Mouse (Mus musculus): ENCODE measurements around the gene Bdh2. TPM values are rescaled to one million over a fixed set of nuclear protein-coding genes. Genes with fewer than 3 reads are reported as not detected.

The Bdh2 gene
- polyA plus RNA-seq, 1 experiment from 2014 or later = 8.3 TPM

DNA sequence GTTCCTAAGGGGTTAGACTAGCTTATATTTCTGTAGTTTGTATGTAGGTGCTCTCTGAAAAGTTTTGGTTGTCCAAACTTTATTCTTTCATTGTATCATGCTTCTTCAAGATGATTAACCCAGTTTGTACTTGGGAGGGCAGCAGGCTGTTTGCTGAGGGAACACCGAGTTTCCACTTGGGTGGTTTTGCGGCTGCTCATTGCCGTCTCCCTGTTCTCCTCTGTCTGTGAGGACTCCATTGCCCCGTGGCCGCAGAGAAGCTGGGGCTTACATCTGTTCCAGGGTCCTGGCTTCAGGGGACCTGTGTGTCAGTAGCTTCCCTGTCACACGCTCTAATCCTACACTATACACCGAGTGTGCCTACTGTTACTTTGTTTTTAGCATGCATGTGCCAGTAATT, 20.8 kb upstream of the Bdh2 start:
- Histone ChIP-seq H3K9me3 (ENCODE audit: control insufficient read depth, low read length) (no peaks in the 10 kb centered on the region), H3K27ac (ENCODE audit: low read length) (no peak overlapping the region), H3K27me3 (ENCODE audit: control insufficient read depth, insufficient read depth, low read depth, low read length) (no peaks in the 10 kb centered on the region), H3K36me3 (ENCODE audit: control insufficient read depth, insufficient read depth, low read length) (peaks cover 59% of the 10 kb centered on the region), H3K4me2 (ENCODE audit: low read depth, low read length) (no peak overlapping the region), H3K4me1 (replicated peaks; ENCODE audit: control insufficient read depth, insufficient read depth, low read length) (no peaks in the 10 kb centered on the region), H3K9ac (ENCODE audit: low read length) (no peak overlapping the region), H3K4me3 (ENCODE audit: low read length) (no peak overlapping the region)
- no peak for ATAC-seq (ENCODE audit: low read depth)
- WGBS = 91% methylated on average over 7 of the region's 7 CpGs

GRCm38 (mm10) chr3:135268616-135269015, 12.4 kb upstream of the Bdh2 start:
- no peak for ATAC-seq (ENCODE audit: low read depth)
- Histone ChIP-seq H3K9ac (ENCODE audit: low read length) (no peak overlapping the region), H3K4me2 (ENCODE audit: low read depth, low read length) (no peak overlapping the region), H3K4me1 (replicated peaks; ENCODE audit: control insufficient read depth, insufficient read depth, low read length) (no peaks in the 10 kb centered on the region), H3K27ac (ENCODE audit: low read length) (no peak overlapping the region), H3K4me3 (ENCODE audit: low read length) (no peak overlapping the region), H3K27me3 (ENCODE audit: control insufficient read depth, insufficient read depth, low read depth, low read length) (no peaks in the 10 kb centered on the region), H3K9me3 (ENCODE audit: control insufficient read depth, low read length) (no peaks in the 10 kb centered on the region), H3K36me3 (ENCODE audit: control insufficient read depth, insufficient read depth, low read length) (peaks cover 45% of the 10 kb centered on the region)
- 85% methylated on average over 5 of the region's 5 CpGs for WGBS

DNA sequence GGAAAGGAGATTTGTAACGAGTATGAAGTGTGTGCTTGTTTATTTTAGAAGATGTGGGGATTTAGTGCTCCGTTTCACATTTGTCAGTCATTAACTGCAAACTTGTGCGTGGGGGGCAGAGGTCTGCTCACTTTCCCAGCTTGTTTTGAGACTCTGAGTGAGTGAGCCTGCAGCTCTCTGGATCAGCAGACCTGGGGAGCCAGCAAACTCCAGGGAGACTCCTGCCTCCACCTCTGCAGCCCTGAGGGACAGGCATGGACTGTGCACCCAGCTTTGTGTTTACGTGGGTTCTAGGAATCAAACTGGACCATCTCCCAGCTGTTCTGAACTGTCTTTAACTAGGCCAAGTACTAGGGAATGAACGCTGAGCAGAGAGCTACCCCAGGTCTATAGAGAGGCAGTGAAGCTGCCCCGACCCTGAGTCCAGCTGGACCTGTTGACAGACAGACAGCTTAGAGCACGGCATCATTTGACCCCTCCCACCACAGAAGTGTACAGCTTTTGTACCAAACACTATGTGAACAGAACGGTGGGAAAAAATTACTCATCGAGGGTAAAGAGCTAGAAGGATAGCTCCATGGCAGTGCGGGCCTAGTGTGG, 11.5 kb upstream of the Bdh2 start:
- H3K27me3 ChIP-seq (ENCODE audit: control insufficient read depth, insufficient read depth, low read depth, low read length) = no peaks in the 10 kb centered on the region
- 73% methylated on average over 10 of the region's 10 CpGs for WGBS
- H3K27ac ChIP-seq (ENCODE audit: low read length) = no peak overlapping the region

DNA sequence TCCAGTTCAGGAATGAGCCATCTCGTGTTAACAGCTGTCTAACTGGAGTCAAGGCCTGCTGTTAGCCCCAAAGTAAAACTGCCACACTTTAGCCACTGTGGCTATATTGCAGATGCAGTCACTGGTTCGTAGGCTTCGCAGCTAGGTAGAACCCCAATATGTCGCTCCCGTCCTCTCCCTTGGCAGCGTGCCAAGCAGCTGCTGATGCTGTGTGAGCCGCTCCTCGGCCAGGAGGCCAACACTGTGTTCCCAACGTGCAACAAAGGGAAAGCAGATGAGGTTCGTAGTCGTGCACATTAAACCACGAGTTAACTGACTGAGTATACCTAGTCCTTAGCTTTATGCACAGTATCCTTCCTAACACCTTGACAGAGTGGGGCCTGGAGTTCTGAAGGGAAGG, 8.4 kb upstream of the Bdh2 start:
- ATAC-seq (ENCODE audit: low read depth) = 0 out of 2 replicates have a peak, but pooled peaks have one; percentile 15
- Histone ChIP-seq H3K27me3 (ENCODE audit: control insufficient read depth, insufficient read depth, low read depth, low read length) (no peaks in the 10 kb centered on the region), H3K4me3 (ENCODE audit: low read length) (no peak overlapping the region), H3K9ac (ENCODE audit: low read length) (no peak overlapping the region), H3K27ac (ENCODE audit: low read length) (no peak overlapping the region), H3K4me2 (ENCODE audit: low read depth, low read length) (no peak overlapping the region), H3K4me1 (replicated peaks; ENCODE audit: control insufficient read depth, insufficient read depth, low read length) (no peaks in the 10 kb centered on the region), H3K36me3 (ENCODE audit: control insufficient read depth, insufficient read depth, low read length) (peaks cover 27% of the 10 kb centered on the region; the same call in 1 of the 2 replicates), H3K9me3 (ENCODE audit: control insufficient read depth, low read length) (no peaks in the 10 kb centered on the region)
- WGBS = 62% methylated on average over 12 of the region's 12 CpGs

More for the DNA sequence above, 11.5 kb upstream of the Bdh2 start:
- H3K4me2 ChIP-seq (ENCODE audit: low read depth, low read length) = no peak overlapping the region
- H3K4me3 ChIP-seq (ENCODE audit: low read length) = no peak overlapping the region
- no peak for ATAC-seq (ENCODE audit: low read depth)
- peaks cover 43% of the 10 kb centered on the region for H3K36me3 ChIP-seq (ENCODE audit: control insufficient read depth, insufficient read depth, low read length)
- H3K4me1 ChIP-seq (replicated peaks; ENCODE audit: control insufficient read depth, insufficient read depth, low read length) = no peaks in the 10 kb centered on the region
- no peaks in the 10 kb centered on the region for H3K9me3 ChIP-seq (ENCODE audit: control insufficient read depth, low read length)
- no peak overlapping the region for H3K9ac ChIP-seq (ENCODE audit: low read length)

DNA sequence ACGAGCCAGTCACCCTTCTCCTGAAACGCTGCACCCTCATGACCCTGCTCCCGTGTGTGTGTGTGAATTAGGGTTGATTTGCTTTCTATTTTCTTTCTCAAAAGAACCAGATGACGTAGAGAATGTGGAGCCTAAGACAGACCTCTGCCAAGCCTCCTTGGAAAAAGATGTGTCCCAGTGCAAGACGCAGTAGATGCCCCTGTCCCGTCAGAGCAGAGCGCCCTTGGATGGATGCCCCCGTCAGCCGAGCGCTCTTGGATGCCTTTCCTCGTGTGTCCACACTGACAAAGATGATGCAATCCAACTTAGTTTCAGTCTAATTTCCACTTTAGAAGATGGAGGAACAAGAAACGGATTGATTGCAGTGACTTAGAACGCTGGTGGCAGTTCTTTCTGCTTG, 8.0 kb upstream of the Bdh2 start:
- ATAC-seq (ENCODE audit: low read depth) = 0 out of 2 replicates have a peak, but pooled peaks have one; percentile 47

GRCm38 (mm10) chr3:135280160-135280559, 861 bp upstream of the Bdh2 start:
- WGBS = 58% methylated on average over 4 of the region's 4 CpGs

More for the DNA sequence above, 8.0 kb upstream of the Bdh2 start:
- 73% methylated on average over 13 of the region's 13 CpGs for WGBS
- H3K4me1 ChIP-seq (replicated peaks; ENCODE audit: control insufficient read depth, insufficient read depth, low read length) = no peaks in the 10 kb centered on the region
- H3K4me2 ChIP-seq (ENCODE audit: low read depth, low read length) = no peak overlapping the region
- H3K27me3 ChIP-seq (ENCODE audit: control insufficient read depth, insufficient read depth, low read depth, low read length) = no peaks in the 10 kb centered on the region
- no peaks in the 10 kb centered on the region for H3K9me3 ChIP-seq (ENCODE audit: control insufficient read depth, low read length)
- H3K36me3 ChIP-seq (ENCODE audit: control insufficient read depth, insufficient read depth, low read length) = peaks cover 24% of the 10 kb centered on the region; the same call in 1 of the 2 replicates
- H3K9ac ChIP-seq (ENCODE audit: low read length) = no peak overlapping the region
- no peak overlapping the region for H3K27ac ChIP-seq (ENCODE audit: low read length)
- H3K4me3 ChIP-seq (ENCODE audit: low read length) = no peak overlapping the region

DNA sequence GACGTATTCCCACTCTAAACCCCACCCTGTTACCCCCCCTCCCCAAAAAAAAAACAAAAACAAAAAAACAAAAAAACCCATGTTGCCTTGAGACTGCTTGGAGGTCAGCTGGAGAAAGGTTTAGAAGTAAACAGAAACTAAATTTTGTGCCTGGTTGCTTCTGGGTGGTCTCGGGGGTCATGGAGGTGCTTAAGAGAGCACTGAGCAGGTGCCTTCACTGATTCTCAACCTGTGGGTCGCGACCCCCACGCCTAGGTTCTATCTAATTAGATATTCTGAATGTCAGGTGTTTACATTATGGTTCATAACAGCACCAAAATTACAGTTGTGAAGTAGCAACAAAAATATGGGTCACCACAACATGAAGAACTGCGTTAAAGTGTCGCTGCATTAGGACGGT, 680 bp downstream of the Bdh2 start:
- H3K4me3 ChIP-seq (ENCODE audit: low read length) = no peak overlapping the region
- H3K9me3 ChIP-seq (ENCODE audit: control insufficient read depth, low read length) = no peaks in the 10 kb centered on the region
- H3K9ac ChIP-seq (ENCODE audit: low read length) = no peak overlapping the region
- no peaks in the 10 kb centered on the region; the same call in 1 of the 2 replicates for H3K4me1 ChIP-seq (replicated peaks; ENCODE audit: control insufficient read depth, insufficient read depth, low read length)
- no peaks in the 10 kb centered on the region for H3K27me3 ChIP-seq (ENCODE audit: control insufficient read depth, insufficient read depth, low read depth, low read length)
- no peak overlapping the region for H3K4me2 ChIP-seq (ENCODE audit: low read depth, low read length)
- no peaks in the 10 kb centered on the region for H3K36me3 ChIP-seq (ENCODE audit: control insufficient read depth, insufficient read depth, low read length)
- 73% methylated on average over 8 of the region's 8 CpGs for WGBS
- ATAC-seq (ENCODE audit: low read depth) = no peak
- H3K27ac ChIP-seq (ENCODE audit: low read length) = no peak overlapping the region

More at GRCm38 (mm10) chr3:135280160-135280559, 861 bp upstream of the Bdh2 start:
- Histone ChIP-seq H3K9ac (ENCODE audit: low read length) (no peak overlapping the region), H3K4me1 (replicated peaks; ENCODE audit: control insufficient read depth, insufficient read depth, low read length) (no peaks in the 10 kb centered on the region), H3K4me3 (ENCODE audit: low read length) (no peak overlapping the region), H3K36me3 (ENCODE audit: control insufficient read depth, insufficient read depth, low read length) (no peaks in the 10 kb centered on the region), H3K27ac (ENCODE audit: low read length) (no peak overlapping the region), H3K27me3 (ENCODE audit: control insufficient read depth, insufficient read depth, low read depth, low read length) (no peaks in the 10 kb centered on the region), H3K9me3 (ENCODE audit: control insufficient read depth, low read length) (no peaks in the 10 kb centered on the region), H3K4me2 (ENCODE audit: low read depth, low read length) (no peak overlapping the region)
- no peak for ATAC-seq (ENCODE audit: low read depth)

GRCm38 (mm10) chr3:135285256-135285655, 4.2 kb downstream of the Bdh2 start:
- H3K27ac ChIP-seq (ENCODE audit: low read length) = peak overlapping the region; percentile 76
- H3K36me3 ChIP-seq (ENCODE audit: control insufficient read depth, insufficient read depth, low read length) = no peaks in the 10 kb centered on the region
- H3K9me3 ChIP-seq (ENCODE audit: control insufficient read depth, low read length) = no peaks in the 10 kb centered on the region
- peak; percentile 55 for ATAC-seq (ENCODE audit: low read depth)
- H3K4me3 ChIP-seq (ENCODE audit: low read length) = peak overlapping the region; percentile 22; the same call in 1 of the 2 replicates
- H3K27me3 ChIP-seq (ENCODE audit: control insufficient read depth, insufficient read depth, low read depth, low read length) = no peaks in the 10 kb centered on the region
- WGBS = 57% methylated on average over 11 of the region's 11 CpGs
- no peak overlapping the region for H3K9ac ChIP-seq (ENCODE audit: low read length)
- H3K4me1 ChIP-seq (replicated peaks; ENCODE audit: control insufficient read depth, insufficient read depth, low read length) = no peaks in the 10 kb centered on the region; the same call in 1 of the 2 replicates
- peak overlapping the region; percentile 26; the same call in 1 of the 2 replicates for H3K4me2 ChIP-seq (ENCODE audit: low read depth, low read length)

DNA sequence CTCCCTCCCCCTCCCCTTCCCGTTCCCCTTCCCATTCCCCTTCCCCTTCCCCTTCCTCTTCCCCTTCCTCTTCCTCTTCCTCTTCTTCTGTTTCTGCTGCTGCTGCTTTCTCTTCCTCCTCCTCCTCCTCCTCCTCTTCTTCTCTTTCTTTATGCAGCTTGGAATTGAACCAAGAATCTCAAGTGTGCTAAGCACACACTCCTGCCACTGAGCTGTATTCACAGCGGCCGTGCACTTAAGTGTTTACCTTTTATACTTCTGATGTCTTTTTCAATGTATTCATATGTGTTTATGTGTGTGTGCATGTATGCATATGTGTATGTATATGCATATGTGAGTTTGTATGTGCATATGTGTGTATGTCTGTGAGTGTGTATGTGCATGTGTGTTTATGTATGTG, 4.8 kb downstream of the Bdh2 start:
- H3K9ac ChIP-seq (ENCODE audit: low read length) = no peak overlapping the region
- no peaks in the 10 kb centered on the region for H3K36me3 ChIP-seq (ENCODE audit: control insufficient read depth, insufficient read depth, low read length)
- H3K4me1 ChIP-seq (replicated peaks; ENCODE audit: control insufficient read depth, insufficient read depth, low read length) = no peaks in the 10 kb centered on the region; the same call in 1 of the 2 replicates
- no peaks in the 10 kb centered on the region for H3K9me3 ChIP-seq (ENCODE audit: control insufficient read depth, low read length)
- peak overlapping the region; percentile 26; the same call in 1 of the 2 replicates for H3K4me2 ChIP-seq (ENCODE audit: low read depth, low read length)
- H3K27ac ChIP-seq (ENCODE audit: low read length) = peak overlapping the region; percentile 76; the same call in 1 of the 2 replicates
- no peaks in the 10 kb centered on the region for H3K27me3 ChIP-seq (ENCODE audit: control insufficient read depth, insufficient read depth, low read depth, low read length)
- ATAC-seq (ENCODE audit: low read depth) = peak; percentile 56
- H3K4me3 ChIP-seq (ENCODE audit: low read length) = peak overlapping the region; percentile 22; the same call in 1 of the 2 replicates
- 45% methylated on average over 3 of the region's 3 CpGs for WGBS

Data from lung, embryonic 16.5 days (tissue).